Mouse (Mus musculus) forebrain, embryonic 16.5 days (tissue): Measurements from ENCODE around the gene Lsamp. TPM values are rescaled to one million over a fixed set of nuclear protein-coding genes. Genes with fewer than 3 reads are reported as not detected.

Experiments used
- ATAC-seq: fragments of 200-750 bp; cut with Nextera tagmentation; 2 replicates; pipeline ENCODE4 v1.8.0; 2017; ENCODE audit warnings: mild to moderate bottlenecking, moderate library complexity
- H3K27ac ChIP-seq: fragments of 300-500 bp; sonication (generic); 2 replicates; pipeline ENCODE4 v1.5.1; 2014; ENCODE audit warnings: low read length, control low read depth
- H3K27me3 ChIP-seq: fragments of 300-500 bp; sonication (generic); replicated peaks from 2 replicates; pipeline ENCODE4 v1.6.1; 2014; ENCODE audit warnings: low read length; ENCODE audit not compliant: control insufficient read depth, insufficient read depth
- H3K36me3 ChIP-seq: fragments of 300-500 bp; sonication (generic); 2 replicates; pipeline ENCODE4 v1.6.1; 2014; ENCODE audit not compliant: control insufficient read depth, insufficient read depth
- H3K4me1 ChIP-seq: fragments of 300-500 bp; sonication (generic); replicated peaks from 2 replicates; pipeline ENCODE4 v1.6.1; 2014; ENCODE audit warnings: low read length; ENCODE audit not compliant: control insufficient read depth, insufficient read depth
- H3K4me2 ChIP-seq: fragments of 300-500 bp; sonication (generic); 2 replicates; pipeline ENCODE4 v1.6.1; 2014; ENCODE audit warnings: mild to moderate bottlenecking, low read length, control low read depth
- H3K4me3 ChIP-seq: fragments of 300-500 bp; sonication (generic); replicated peaks from 2 replicates; pipeline ENCODE4 v1.5.1; 2014; ENCODE audit warnings: mild to moderate bottlenecking, low read length, control low read depth
- H3K9ac ChIP-seq: fragments of 300-500 bp; sonication (generic); replicated peaks from 2 replicates; pipeline ENCODE4 v1.6.1; 2014; ENCODE audit warnings: low read depth, low read length, control low read depth
- H3K9me3 ChIP-seq: fragments of 300-500 bp; sonication (generic); 2 replicates; pipeline ENCODE4 v1.6.1; 2016; ENCODE audit warnings: low read length; ENCODE audit not compliant: control insufficient read depth
- WGBS: fragments of 180-500 bp; shearing (Covaris S2); extraction: QIAGEN DNeasy Blood & Tissue Kit; methylation state at CpG from one replicate; pipeline ENCODE4 v1.1.7; 2014; 5-methylcytosine and 5-hydroxymethylcytosine counted together
- polyA plus RNA-seq: library from polyadenylated mRNA; unstranded; fragments of >200 nt; fragmentation: Nextera tagmentation; extraction: Ambion mirVana; gene quantifications from 2 replicates; pipeline ENCODE4 v1.2.1, GENCODE M21; 2015

Lsamp gene
- polyA plus RNA-seq, 1 experiment from 2014 or later: 68.1 TPM

- Histone ChIP-seq H3K27me3 (no peaks in the 10 kb centered on the region), H3K27ac (no peak overlapping the region), H3K9me3 (no peaks in the 10 kb centered on the region), H3K9ac (no peak overlapping the region), H3K36me3 (no peaks in the 10 kb centered on the region), H3K4me3 (no peak overlapping the region), H3K4me2 (no peak overlapping the region), H3K4me1 (no peaks in the 10 kb centered on the region)
- WGBS: 66% methylated on average over 5 of the region's 5 CpGs
- ATAC-seq: no peak
Observed at GRCm38 (mm10) chr16:41701790-41702428, 1717.7 kb downstream of the Lsamp start.

GRCm38 (mm10) chr16:41728900-41729585 lies 1744.9 kb downstream of the Lsamp start:
- WGBS: 60% methylated on average over 9 of the region's 9 CpGs
- Histone ChIP-seq H3K9ac (no peak overlapping the region), H3K9me3 (no peaks in the 10 kb centered on the region), H3K27me3 (no peaks in the 10 kb centered on the region), H3K4me2 (no peak overlapping the region), H3K27ac (peak overlapping the region; percentile 76), H3K36me3 (no peaks in the 10 kb centered on the region), H3K4me1 (peaks cover 12% of the 10 kb centered on the region), H3K4me3 (no peak overlapping the region)
- ATAC-seq: peak; percentile 97

DNA sequence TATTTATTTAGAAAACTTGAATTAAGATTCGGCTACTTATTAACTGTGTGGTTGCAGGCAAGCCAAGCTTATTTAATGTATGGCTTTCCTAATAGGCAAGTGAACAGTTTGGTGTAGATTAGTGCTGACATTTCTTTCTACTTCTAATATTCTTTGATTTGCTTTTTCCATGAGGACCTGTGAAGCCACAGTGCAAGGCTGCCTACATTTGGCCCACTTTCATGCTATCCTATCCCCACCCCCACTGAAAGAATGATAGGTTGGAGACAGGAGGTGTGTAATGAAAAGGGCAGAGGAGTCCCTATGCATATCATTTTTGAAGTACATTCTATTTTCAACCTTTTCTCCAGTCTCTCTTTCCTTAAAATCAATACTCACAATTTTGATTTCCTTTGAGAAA lies 1745.8 kb downstream of the Lsamp start:
- WGBS: 79% methylated on average over 1 of the region's 1 CpGs
- H3K27ac ChIP-seq: peak overlapping the region; percentile 53

DNA sequence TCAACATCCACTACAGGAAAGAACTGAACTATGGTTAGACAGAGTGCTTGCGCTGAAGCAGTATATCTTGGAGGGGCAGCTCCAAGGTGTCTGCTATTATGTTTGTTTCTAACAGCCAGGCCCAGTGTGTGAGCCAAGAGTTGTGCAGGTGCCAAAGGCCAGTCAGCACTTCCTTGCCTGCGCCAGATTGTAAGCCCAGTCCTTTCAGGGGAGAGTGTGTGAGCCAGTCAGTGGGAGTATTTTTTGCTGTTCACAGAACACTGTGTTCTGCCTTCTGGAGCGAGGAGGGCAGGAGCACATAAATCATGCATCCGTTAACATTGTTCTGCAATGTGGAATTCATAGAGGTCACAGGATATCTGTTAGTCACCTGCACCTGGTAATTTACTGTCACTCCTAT lies 1760.9 kb downstream of the Lsamp start:
- WGBS: 41% methylated on average over 4 of the region's 4 CpGs
- H3K27me3 ChIP-seq: no peaks in the 10 kb centered on the region
- H3K4me1 ChIP-seq: peaks cover 11% of the 10 kb centered on the region
- no peaks in the 10 kb centered on the region for H3K36me3 ChIP-seq
- H3K4me2 ChIP-seq: no peak overlapping the region
- H3K4me3 ChIP-seq: no peak overlapping the region
- no peaks in the 10 kb centered on the region for H3K9me3 ChIP-seq
- ATAC-seq: peak; percentile 86
- H3K9ac ChIP-seq: no peak overlapping the region
- peak overlapping the region; percentile 14; the same call in 1 of the 2 replicates for H3K27ac ChIP-seq

More for the DNA sequence above, 1745.8 kb downstream of the Lsamp start:
- Histone ChIP-seq H3K9me3 (no peaks in the 10 kb centered on the region), H3K4me2 (no peak overlapping the region), H3K4me3 (no peak overlapping the region), H3K9ac (no peak overlapping the region), H3K4me1 (peaks cover 12% of the 10 kb centered on the region), H3K36me3 (no peaks in the 10 kb centered on the region), H3K27me3 (no peaks in the 10 kb centered on the region)
- 0 out of 2 replicates have a peak, but pooled peaks have one; percentile 8 for ATAC-seq

DNA sequence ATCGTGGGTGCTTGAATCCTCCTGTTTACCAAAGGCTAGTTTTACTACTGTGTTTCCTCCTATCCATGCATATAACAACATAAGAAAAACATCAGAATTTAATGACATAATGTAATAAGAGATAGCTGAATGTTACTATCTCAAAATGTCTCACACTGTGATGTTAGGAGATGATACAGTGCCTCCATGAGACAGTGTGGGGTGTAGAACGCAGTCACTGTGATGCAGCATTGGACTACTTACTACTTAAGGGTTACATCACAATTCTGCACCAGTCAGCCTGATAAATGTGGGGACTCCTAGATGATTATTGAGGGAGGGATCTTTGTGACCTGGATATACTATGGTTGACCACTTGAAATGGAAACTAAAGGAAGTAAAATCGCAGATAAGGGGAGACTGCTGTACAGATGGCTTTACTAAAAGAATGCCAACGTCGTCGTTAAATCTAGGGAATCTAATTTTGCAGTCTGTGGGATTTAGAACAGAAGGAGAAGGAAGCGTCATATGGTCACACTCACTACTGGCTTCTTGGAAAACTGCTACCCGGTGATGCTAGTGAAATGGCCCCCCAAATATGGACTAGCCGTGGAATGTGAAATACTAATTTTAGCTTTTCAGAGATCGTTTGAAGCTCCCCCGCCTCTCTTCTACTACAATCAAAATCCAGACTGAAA lies 1762.2 kb downstream of the Lsamp start:
- WGBS: 54% methylated on average over 11 of the region's 11 CpGs
- peak; percentile 73 for ATAC-seq
- Histone ChIP-seq H3K4me2 (no peak overlapping the region), H3K27me3 (no peaks in the 10 kb centered on the region), H3K9ac (no peak overlapping the region), H3K36me3 (no peaks in the 10 kb centered on the region), H3K9me3 (no peaks in the 10 kb centered on the region), H3K4me1 (peaks cover 11% of the 10 kb centered on the region), H3K27ac (peak overlapping the region; percentile 39), H3K4me3 (no peak overlapping the region)

GRCm38 (mm10) chr16:41747874-41748273 lies 1763.7 kb downstream of the Lsamp start:
- Histone ChIP-seq H3K27ac (no peak overlapping the region), H3K4me3 (no peak overlapping the region), H3K4me1 (peaks cover 11% of the 10 kb centered on the region), H3K27me3 (no peaks in the 10 kb centered on the region), H3K36me3 (no peaks in the 10 kb centered on the region), H3K9ac (no peak overlapping the region), H3K9me3 (no peaks in the 10 kb centered on the region), H3K4me2 (no peak overlapping the region)
- WGBS: 23% methylated on average over 2 of the region's 2 CpGs
- no peak for ATAC-seq

GRCm38 (mm10) chr16:41748759-41749158 lies 1764.6 kb downstream of the Lsamp start:
- Histone ChIP-seq H3K4me3 (no peak overlapping the region), H3K4me2 (no peak overlapping the region), H3K9ac (no peak overlapping the region), H3K27ac (no peak overlapping the region), H3K36me3 (no peaks in the 10 kb centered on the region), H3K9me3 (no peaks in the 10 kb centered on the region), H3K4me1 (peaks cover 11% of the 10 kb centered on the region), H3K27me3 (no peaks in the 10 kb centered on the region)
- 89% methylated on average over 2 of the region's 2 CpGs for WGBS
- no peak for ATAC-seq

DNA sequence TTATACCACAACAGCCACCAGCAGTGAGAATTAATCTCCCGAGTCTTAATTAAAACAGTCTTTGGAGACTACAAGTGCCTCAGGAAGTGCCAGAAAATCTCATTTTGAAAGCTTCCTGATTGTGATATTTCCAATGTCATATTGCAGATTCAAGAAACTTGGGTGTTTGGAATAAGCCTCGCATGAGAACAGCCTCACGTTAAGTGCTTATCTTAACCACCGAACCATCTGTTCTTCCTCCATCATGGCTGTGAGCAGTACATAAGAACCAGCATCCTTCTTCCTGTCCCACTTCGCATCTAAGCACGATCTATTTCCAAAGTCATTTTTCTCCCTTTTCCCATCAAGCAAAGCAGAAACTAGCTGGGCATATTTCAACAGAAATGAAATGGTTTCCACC lies 1780.1 kb downstream of the Lsamp start:
- peak; percentile 43; the same call in 1 of the 2 replicates for ATAC-seq
- no peaks in the 10 kb centered on the region for H3K4me1 ChIP-seq
- no peaks in the 10 kb centered on the region for H3K27me3 ChIP-seq
- no peaks in the 10 kb centered on the region for H3K36me3 ChIP-seq
- H3K27ac ChIP-seq: no peak overlapping the region; the same call in 1 of the 2 replicates
- no peaks in the 10 kb centered on the region for H3K9me3 ChIP-seq
- no peak overlapping the region for H3K9ac ChIP-seq
- 66% methylated on average over 6 of the region's 6 CpGs for WGBS
- no peak overlapping the region for H3K4me2 ChIP-seq
- no peak overlapping the region for H3K4me3 ChIP-seq

- ATAC-seq: peak; percentile 95
- Histone ChIP-seq H3K36me3 (no peaks in the 10 kb centered on the region), H3K9ac (no peak overlapping the region), H3K9me3 (no peaks in the 10 kb centered on the region), H3K27ac (no peak overlapping the region), H3K27me3 (no peaks in the 10 kb centered on the region), H3K4me1 (peaks cover 6% of the 10 kb centered on the region), H3K4me2 (no peak overlapping the region), H3K4me3 (no peak overlapping the region)
- WGBS: 37% methylated on average over 4 of the region's 4 CpGs
Observed at GRCm38 (mm10) chr16:41771427-41772125, 1787.4 kb downstream of the Lsamp start.
